Mouse (Mus musculus) spleen, adult 2 months (tissue): ENCODE data around the gene Wdr64.

ENCODE experiments used
- CTCF ChIP-seq: fragments of 200-500 bp; IDR thresholded peaks from 2 replicates; pipeline ENCODE4 v1.5.1; 2011; ENCODE audit warnings: mild to moderate bottlenecking, inconsistent platforms; ENCODE audit not compliant: insufficient read depth, insufficient read length, insufficient replicate concordance; ENCODE audit errors: extremely low read depth
- POLR2A ChIP-seq: fragments of 200-500 bp; IDR thresholded peaks from 2 replicates; pipeline ENCODE4 v1.6.1; 2011; ENCODE audit warnings: low read depth, low read length, inconsistent platforms

DNA sequence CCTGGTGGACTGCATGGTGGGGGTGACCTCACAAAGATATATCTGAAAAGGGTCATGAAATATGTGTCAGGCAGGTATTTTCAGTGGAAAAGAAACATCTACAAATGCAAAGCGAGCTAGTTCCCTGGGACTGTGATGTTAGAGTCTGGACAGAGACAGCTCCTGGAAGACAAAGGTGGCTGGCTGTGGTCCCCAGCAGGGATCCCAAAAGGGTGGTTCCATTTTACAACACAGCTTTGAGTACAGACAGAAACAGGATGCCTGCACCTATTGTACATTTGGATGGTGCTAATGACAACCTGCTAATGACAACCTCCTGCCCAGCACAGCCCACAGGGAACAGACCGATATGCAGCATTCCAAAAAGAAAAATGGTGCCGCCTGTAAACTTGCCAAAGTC, 28.9 kb upstream of the Wdr64 start:
- no peak for TF ChIP-seq CTCF
- TF ChIP-seq POLR2A = no peak
